Mouse (Mus musculus) hindlimb bud, embryonic 11.5 days (tissue): ENCODE results near the gene Hddc3.
"Not testable (repeated sequence)": the region's sequence is repeated elsewhere in the genome, so short reads cannot be mapped to it uniquely, and the experiment has no call there.

ENCODE experiments used
- DNase-seq: peaks from one replicate; pipeline ENCODE4 v3.0.0-alpha.2; 2012; ENCODE audit warnings: low read depth, low spot score; ENCODE audit errors: extremely low spot score

The Hddc3 gene

DNA sequence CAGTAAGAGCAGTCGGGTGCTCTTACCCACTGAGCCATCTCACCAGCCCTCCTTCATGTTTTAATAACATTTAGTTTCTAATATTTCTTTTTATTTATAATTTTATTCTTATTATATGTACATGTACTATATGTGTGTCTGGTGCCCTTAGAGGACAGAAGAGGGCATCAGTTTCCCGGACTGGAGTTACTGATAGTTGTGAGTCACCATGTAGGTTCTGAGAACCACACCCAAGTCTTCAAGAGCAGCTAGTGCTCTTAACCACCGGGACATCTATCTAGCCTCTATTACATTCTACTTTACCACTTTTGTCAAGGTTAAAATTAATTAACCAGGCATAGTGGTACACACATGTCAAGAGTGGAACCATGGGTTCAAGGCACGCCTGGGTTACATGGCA lies 51.7 kb downstream of the Hddc3 start:
- no peak for DNase-seq

DNA sequence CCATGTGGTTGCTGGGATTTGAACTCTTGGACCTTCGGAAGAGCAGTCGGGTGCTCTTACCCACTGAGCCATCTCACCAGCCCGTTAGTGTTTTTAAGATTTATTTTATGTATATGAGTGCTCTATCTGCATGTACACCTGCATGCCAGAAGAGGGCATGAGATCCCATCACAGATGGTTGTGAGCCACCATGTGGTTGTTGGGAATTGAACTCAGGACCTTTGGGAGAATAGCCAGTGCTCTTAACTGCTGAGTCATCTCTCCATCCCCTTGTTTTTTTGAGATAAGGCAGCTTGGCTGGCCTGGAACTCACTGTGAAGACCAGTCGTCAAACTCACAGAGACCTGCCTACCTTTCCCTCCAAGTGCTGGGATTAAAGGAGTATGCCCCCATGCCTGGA lies 53.5 kb downstream of the Hddc3 start:
- not testable (repeated sequence) for DNase-seq

- no peak for DNase-seq
These were observed 55.1 kb downstream of the Hddc3 start for GRCm38 (mm10) chr7:80397986-80398385.

DNA sequence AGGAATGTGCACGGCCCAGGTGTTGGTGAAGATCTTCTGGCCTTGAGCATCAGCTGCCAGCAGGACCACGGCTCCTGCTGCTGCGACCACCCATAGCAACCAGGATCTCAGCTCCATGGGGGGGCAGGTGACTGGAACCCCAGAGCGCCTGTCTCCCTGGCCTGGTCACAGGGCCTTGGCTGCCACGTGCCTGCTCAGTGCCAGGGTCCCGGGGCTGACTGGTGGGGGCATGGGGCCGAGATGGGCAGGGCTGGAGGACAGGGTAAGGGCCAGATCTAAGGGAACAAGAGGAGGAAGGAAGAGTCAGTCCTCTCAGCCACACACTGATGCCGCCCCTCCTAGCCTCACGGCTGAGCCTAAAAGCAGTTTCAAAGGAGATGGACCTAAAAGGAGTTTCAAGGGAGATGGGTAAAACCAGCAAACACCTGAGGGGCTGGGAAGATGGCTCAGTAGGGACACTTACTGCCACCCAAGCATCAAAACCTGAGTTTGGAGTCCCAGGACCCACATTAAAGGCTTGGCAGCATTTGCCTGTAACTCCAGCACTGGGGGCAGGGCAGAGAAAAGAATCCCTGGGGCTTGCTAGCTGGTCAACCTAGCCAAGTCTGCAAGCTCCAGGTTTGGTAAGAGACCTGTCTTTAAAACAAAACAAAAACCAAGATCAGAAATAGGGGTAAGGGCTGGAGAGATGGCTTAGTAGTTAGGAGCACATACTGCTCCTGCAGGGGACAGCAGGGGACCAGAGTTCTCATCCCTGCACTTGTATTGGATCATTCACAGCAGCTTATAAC lies 55.9 kb downstream of the Hddc3 start:
- DNase-seq: no peak

- no peak for DNase-seq
These were observed 57.2 kb downstream of the Hddc3 start for GRCm38 (mm10) chr7:80400099-80400498.
